Mouse (Mus musculus): ENCODE measurements around the gene Wdr11.

DNA sequence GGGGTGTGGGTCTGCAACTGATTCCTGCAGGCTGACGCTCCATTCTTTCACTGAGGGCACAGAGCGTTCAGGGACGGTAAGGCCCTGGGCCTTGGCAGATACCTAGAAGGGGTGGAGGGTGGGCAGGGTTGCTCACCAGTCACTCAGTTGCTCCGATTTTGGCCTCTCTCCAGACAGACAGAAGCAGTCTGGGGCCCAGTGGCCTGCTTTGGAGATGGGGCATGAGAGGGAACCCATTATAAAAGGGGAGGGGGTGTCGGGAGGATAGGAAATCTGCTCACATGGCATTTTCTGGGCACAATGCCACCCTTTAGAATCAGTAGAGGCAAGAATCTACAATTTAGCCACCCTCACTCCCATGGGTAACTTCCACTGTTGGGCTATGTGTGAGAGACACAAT, 59.1 kb downstream of the Wdr11 start:
- TF ChIP-seq CTCF (IDR thresholded peaks at IDR 0.05; ENCODE audit: low read depth, low read length) = no peak
- no peak for TF ChIP-seq POLR2A (IDR thresholded peaks at IDR 0.05; ENCODE audit: insufficient read depth, low read length)
- TF ChIP-seq EP300 (IDR thresholded peaks at IDR 0.05; ENCODE audit: insufficient read depth, low read depth, low read length) = no peak

Data from ES-Bruce4 (cell line).